Mouse (Mus musculus): ENCODE results near the gene Epha6. TPM values are rescaled to one million over a fixed set of nuclear protein-coding genes. Genes with fewer than 3 reads are reported as not detected.
A peak's percentile ranks its signal among the peaks of the same experiment; 100 is the strongest.

Gene Epha6
- polyA plus RNA-seq, 1 experiment from 2014 or later: not detected

GRCm38 (mm10) chr16:60468200-60468785 is 137.0 kb downstream of the Epha6 start:
- Histone ChIP-seq H3K27me3 (ENCODE audit: insufficient read depth, low read length) (no peaks in the 10 kb centered on the region), H3K4me3 (ENCODE audit: low read depth, low read length) (no peak overlapping the region), H3K9me3 (ENCODE audit: low read length) (no peaks in the 10 kb centered on the region), H3K36me3 (replicated peaks; ENCODE audit: insufficient read depth, low read length) (no peaks in the 10 kb centered on the region), H3K4me1 (ENCODE audit: insufficient read depth) (no peaks in the 10 kb centered on the region), H3K9ac (replicated peaks) (no peak overlapping the region), H3K4me2 (ENCODE audit: low read depth, low read length) (no peak overlapping the region), H3K27ac (ENCODE audit: low read depth) (no peak overlapping the region)
- DNase-seq: no peak
- no peak for ATAC-seq
- TF ChIP-seq CTCF (IDR thresholded peaks at IDR 0.05; ENCODE audit: low read depth) (no peak), EP300 (IDR thresholded peaks at IDR 0.05; ENCODE audit: low read depth) (no peak)
- 59% methylated on average over 7 of the region's 7 CpGs for WGBS (ENCODE audit: insufficient replicate concordance)

GRCm38 (mm10) chr16:60435283-60435682 is 170.0 kb downstream of the Epha6 start:
- no peaks in the 10 kb centered on the region for H3K9me3 ChIP-seq (ENCODE audit: low read length)
- TF ChIP-seq CTCF (IDR thresholded peaks at IDR 0.05; ENCODE audit: low read depth) (peak; percentile 47), EP300 (IDR thresholded peaks at IDR 0.05; ENCODE audit: low read depth) (no peak)
- H3K27me3 ChIP-seq (ENCODE audit: insufficient read depth, low read length): no peaks in the 10 kb centered on the region
- H3K36me3 ChIP-seq (replicated peaks; ENCODE audit: insufficient read depth, low read length): no peaks in the 10 kb centered on the region
- H3K27ac ChIP-seq (ENCODE audit: low read depth): no peak overlapping the region
- DNase-seq: peak; percentile 15
- no peaks in the 10 kb centered on the region for H3K4me1 ChIP-seq (ENCODE audit: insufficient read depth)
- 56% methylated on average over 1 of the region's 1 CpGs for WGBS (ENCODE audit: insufficient replicate concordance)
- no peak for ATAC-seq
- no peak overlapping the region for H3K4me3 ChIP-seq (ENCODE audit: low read depth, low read length)
- H3K4me2 ChIP-seq (ENCODE audit: low read depth, low read length): no peak overlapping the region
- no peak overlapping the region for H3K9ac ChIP-seq (replicated peaks)

GRCm38 (mm10) chr16:60434241-60434640 is 171.1 kb downstream of the Epha6 start:
- no peak overlapping the region for H3K4me2 ChIP-seq (ENCODE audit: low read depth, low read length)
- 75% methylated on average over 1 of the region's 1 CpGs for WGBS (ENCODE audit: insufficient replicate concordance)
- H3K27ac ChIP-seq (ENCODE audit: low read depth): no peak overlapping the region
- H3K4me3 ChIP-seq (ENCODE audit: low read depth, low read length): no peak overlapping the region
- H3K27me3 ChIP-seq (ENCODE audit: insufficient read depth, low read length): no peaks in the 10 kb centered on the region
- no peak overlapping the region for H3K9ac ChIP-seq (replicated peaks)
- TF ChIP-seq EP300 (IDR thresholded peaks at IDR 0.05; ENCODE audit: low read depth) (no peak), CTCF (IDR thresholded peaks at IDR 0.05; ENCODE audit: low read depth) (no peak)
- no peak for ATAC-seq
- H3K4me1 ChIP-seq (ENCODE audit: insufficient read depth): no peaks in the 10 kb centered on the region
- H3K9me3 ChIP-seq (ENCODE audit: low read length): no peaks in the 10 kb centered on the region
- no peaks in the 10 kb centered on the region for H3K36me3 ChIP-seq (replicated peaks; ENCODE audit: insufficient read depth, low read length)
- no peak for DNase-seq

GRCm38 (mm10) chr16:60395306-60395705 is 210.0 kb downstream of the Epha6 start:
- no peaks in the 10 kb centered on the region for H3K27me3 ChIP-seq (ENCODE audit: insufficient read depth, low read length)
- no peak for TF ChIP-seq EP300 (IDR thresholded peaks at IDR 0.05; ENCODE audit: low read depth)
- no peak for TF ChIP-seq CTCF (IDR thresholded peaks at IDR 0.05; ENCODE audit: low read depth)

GRCm38 (mm10) chr16:60392961-60393360 is 212.4 kb downstream of the Epha6 start:
- no peak overlapping the region for H3K4me2 ChIP-seq (ENCODE audit: low read depth, low read length)
- H3K9me3 ChIP-seq (ENCODE audit: low read length): no peaks in the 10 kb centered on the region
- DNase-seq (no peak), ATAC-seq (no peak)
- TF ChIP-seq CTCF (IDR thresholded peaks at IDR 0.05; ENCODE audit: low read depth): no peak
- no peak for TF ChIP-seq EP300 (IDR thresholded peaks at IDR 0.05; ENCODE audit: low read depth)
- no peaks in the 10 kb centered on the region for H3K27me3 ChIP-seq (ENCODE audit: insufficient read depth, low read length)
- H3K36me3 ChIP-seq (replicated peaks; ENCODE audit: insufficient read depth, low read length): no peaks in the 10 kb centered on the region
- H3K4me1 ChIP-seq (ENCODE audit: insufficient read depth): no peaks in the 10 kb centered on the region
- H3K4me3 ChIP-seq (ENCODE audit: low read depth, low read length): no peak overlapping the region
- no peak overlapping the region for H3K9ac ChIP-seq (replicated peaks)
- no peak overlapping the region for H3K27ac ChIP-seq (ENCODE audit: low read depth)

More at GRCm38 (mm10) chr16:60395306-60395705, 210.0 kb downstream of the Epha6 start:
- H3K36me3 ChIP-seq (replicated peaks; ENCODE audit: insufficient read depth, low read length): no peaks in the 10 kb centered on the region
- H3K4me1 ChIP-seq (ENCODE audit: insufficient read depth): no peaks in the 10 kb centered on the region
- DNase-seq (no peak), ATAC-seq (no peak)
- WGBS (ENCODE audit: insufficient replicate concordance): 54% methylated on average over 3 of the region's 3 CpGs
- H3K4me3 ChIP-seq (ENCODE audit: low read depth, low read length): no peak overlapping the region
- no peak overlapping the region for H3K9ac ChIP-seq (replicated peaks)
- no peak overlapping the region for H3K4me2 ChIP-seq (ENCODE audit: low read depth, low read length)
- no peaks in the 10 kb centered on the region for H3K9me3 ChIP-seq (ENCODE audit: low read length)
- H3K27ac ChIP-seq (ENCODE audit: low read depth): no peak overlapping the region

- no peak for DNase-seq
- Histone ChIP-seq H3K36me3 (replicated peaks; ENCODE audit: insufficient read depth, low read length) (no peaks in the 10 kb centered on the region), H3K27me3 (ENCODE audit: insufficient read depth, low read length) (no peaks in the 10 kb centered on the region), H3K4me1 (ENCODE audit: insufficient read depth) (no peaks in the 10 kb centered on the region), H3K9ac (replicated peaks) (no peak overlapping the region), H3K27ac (ENCODE audit: low read depth) (no peak overlapping the region), H3K9me3 (ENCODE audit: low read length) (no peaks in the 10 kb centered on the region), H3K4me3 (ENCODE audit: low read depth, low read length) (no peak overlapping the region), H3K4me2 (ENCODE audit: low read depth, low read length) (no peak overlapping the region)
- no peak for ATAC-seq
- TF ChIP-seq EP300 (IDR thresholded peaks at IDR 0.05; ENCODE audit: low read depth): no peak
- no peak for TF ChIP-seq CTCF (IDR thresholded peaks at IDR 0.05; ENCODE audit: low read depth)
Measured at GRCm38 (mm10) chr16:60375147-60375546, 230.2 kb downstream of the Epha6 start.

GRCm38 (mm10) chr16:60283963-60284362 is 321.4 kb downstream of the Epha6 start:
- no peak for ATAC-seq
- DNase-seq: no peak
- Histone ChIP-seq H3K4me1 (ENCODE audit: insufficient read depth) (no peaks in the 10 kb centered on the region), H3K9me3 (ENCODE audit: low read length) (no peaks in the 10 kb centered on the region), H3K4me3 (ENCODE audit: low read depth, low read length) (no peak overlapping the region), H3K27me3 (ENCODE audit: insufficient read depth, low read length) (no peaks in the 10 kb centered on the region), H3K36me3 (replicated peaks; ENCODE audit: insufficient read depth, low read length) (no peaks in the 10 kb centered on the region), H3K4me2 (ENCODE audit: low read depth, low read length) (no peak overlapping the region), H3K9ac (replicated peaks) (no peak overlapping the region), H3K27ac (ENCODE audit: low read depth) (no peak overlapping the region)
- 32% methylated on average over 1 of the region's 1 CpGs for WGBS (ENCODE audit: insufficient replicate concordance)
- TF ChIP-seq CTCF (IDR thresholded peaks at IDR 0.05; ENCODE audit: low read depth) (no peak), EP300 (IDR thresholded peaks at IDR 0.05; ENCODE audit: low read depth) (no peak)
